Mouse (Mus musculus) heart, embryonic 16.5 days (tissue): ENCODE measurements at regions not wholly inside any gene's neighbourhood (a gene's known extent, or its start where the extent isn't known, plus 50 kb on each side); places are given as distances from the start of the nearest gene placed in this dataset.
A peak's percentile ranks its signal among the peaks of the same experiment; 100 is the strongest.

Experiments used
- ATAC-seq: fragments of 200-750 bp; cut with Nextera tagmentation; replicated peaks from 2 replicates; pipeline ENCODE4 v1.8.0; 2017; ENCODE audit warnings: moderate number of reproducible peaks; ENCODE audit not compliant: insufficient read depth, low FRiP score; ENCODE audit errors: extremely low read depth
- H3K27ac ChIP-seq: fragments of 300-500 bp; sonication (generic); 2 replicates; pipeline ENCODE4 v1.5.1; 2014; ENCODE audit warnings: mild to moderate bottlenecking, low read length, control low read depth, moderate library complexity
- H3K27me3 ChIP-seq: fragments of 300-500 bp; sonication (generic); 2 replicates; pipeline ENCODE4 v1.6.1; 2014; ENCODE audit warnings: low read length, mixed read lengths; ENCODE audit not compliant: control insufficient read depth, insufficient read depth
- H3K36me3 ChIP-seq: fragments of 300-500 bp; sonication (generic); 2 replicates; pipeline ENCODE4 v1.6.1; 2014; ENCODE audit not compliant: control insufficient read depth, insufficient read depth
- H3K4me1 ChIP-seq: fragments of 300-500 bp; sonication (generic); 2 replicates; pipeline ENCODE4 v1.6.1; 2014; ENCODE audit warnings: low read length, mixed read lengths; ENCODE audit not compliant: control insufficient read depth, insufficient read depth
- H3K4me2 ChIP-seq: fragments of 300-500 bp; sonication (generic); 2 replicates; pipeline ENCODE4 v1.6.1; 2014; ENCODE audit warnings: low read depth, mild to moderate bottlenecking, control low read depth, low read length
- H3K4me3 ChIP-seq: fragments of 300-500 bp; sonication (generic); 2 replicates; pipeline ENCODE4 v1.5.1; 2014; ENCODE audit warnings: mild to moderate bottlenecking, control low read depth, low read length
- H3K9ac ChIP-seq: fragments of 300-500 bp; sonication (generic); 2 replicates; pipeline ENCODE4 v1.6.1; 2014; ENCODE audit warnings: low read length, control low read depth
- H3K9me3 ChIP-seq: fragments of 300-500 bp; sonication (generic); replicated peaks from 2 replicates; pipeline ENCODE4 v1.6.1; 2016; ENCODE audit warnings: low read length; ENCODE audit not compliant: control insufficient read depth
- WGBS: fragments of 180-500 bp; shearing (Covaris S2); extraction: QIAGEN DNeasy Blood & Tissue Kit; methylation state at CpG from one replicate; pipeline ENCODE4 v1.1.7; 2014; 5-methylcytosine and 5-hydroxymethylcytosine counted together

DNA sequence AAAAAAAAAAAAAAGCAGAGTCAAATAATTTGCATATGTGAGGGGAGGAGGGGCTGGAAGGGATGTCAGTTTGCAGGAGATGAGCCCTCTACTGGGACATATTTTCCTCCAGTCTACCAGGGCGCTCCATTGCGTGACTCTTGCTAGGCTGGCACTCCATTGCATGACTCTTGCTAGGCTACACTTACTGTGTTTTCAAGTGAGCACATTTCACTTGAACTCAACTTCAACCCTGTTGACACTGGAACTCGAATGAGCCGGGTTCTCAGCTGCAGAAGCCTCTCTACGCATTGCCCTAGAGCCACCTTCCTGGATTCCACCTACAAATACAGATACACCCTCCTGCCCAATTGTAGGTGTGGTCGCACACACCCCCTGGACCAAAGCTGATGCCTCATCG is 131.5 kb upstream of the 3110018I06Rik start:
- no peaks in the 10 kb centered on the region for H3K36me3 ChIP-seq
- no peaks in the 10 kb centered on the region for H3K4me1 ChIP-seq
- 84% methylated on average over 7 of the region's 7 CpGs for WGBS
- no peak overlapping the region for H3K9ac ChIP-seq
- no peak overlapping the region for H3K4me3 ChIP-seq
- no peaks in the 10 kb centered on the region for H3K27me3 ChIP-seq
- H3K9me3 ChIP-seq = no peaks in the 10 kb centered on the region
- ATAC-seq = no peak
- H3K27ac ChIP-seq = no peak overlapping the region
- H3K4me2 ChIP-seq = no peak overlapping the region

DNA sequence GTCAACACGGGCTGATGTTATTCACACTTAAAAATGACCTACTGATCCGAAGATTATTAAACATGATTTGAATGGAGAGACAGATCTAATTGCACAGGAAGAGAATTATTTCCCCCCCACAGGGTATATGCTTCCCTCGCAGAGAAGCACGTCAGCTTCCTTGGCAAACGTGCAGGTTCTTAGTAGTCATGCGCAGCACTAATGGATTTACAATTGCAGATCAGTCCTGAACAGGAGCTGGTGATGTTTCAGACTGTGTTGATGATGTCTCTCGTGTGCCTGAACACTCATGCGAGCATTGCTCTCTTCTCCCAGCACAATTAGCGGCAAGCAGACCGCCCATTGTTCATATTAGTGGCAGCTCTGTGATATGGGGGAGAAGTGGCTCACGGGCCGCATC is 127.9 kb upstream of the 3110018I06Rik start:
- Histone ChIP-seq H3K27me3 (no peaks in the 10 kb centered on the region), H3K4me3 (no peak overlapping the region), H3K4me1 (no peaks in the 10 kb centered on the region), H3K4me2 (no peak overlapping the region), H3K9ac (no peak overlapping the region), H3K9me3 (no peaks in the 10 kb centered on the region), H3K27ac (no peak overlapping the region), H3K36me3 (no peaks in the 10 kb centered on the region)
- 82% methylated on average over 12 of the region's 12 CpGs for whole genome bisulfite sequencing
- ATAC-seq = no peak

GRCm38 (mm10) chr12:107361606-107362005 is 126.8 kb upstream of the 3110018I06Rik start:
- 92% methylated on average over 7 of the region's 7 CpGs for WGBS

GRCm38 (mm10) chr12:107362120-107362519 is 126.3 kb upstream of the 3110018I06Rik start:
- no peaks in the 10 kb centered on the region for H3K27me3 ChIP-seq
- H3K36me3 ChIP-seq = no peaks in the 10 kb centered on the region
- no peak overlapping the region for H3K9ac ChIP-seq
- 67% methylated on average over 10 of the region's 10 CpGs for WGBS
- H3K4me3 ChIP-seq = no peak overlapping the region
- H3K9me3 ChIP-seq = no peaks in the 10 kb centered on the region
- no peaks in the 10 kb centered on the region for H3K4me1 ChIP-seq
- H3K27ac ChIP-seq = no peak overlapping the region; the same call in 1 of the 2 replicates
- ATAC-seq = no peak
- no peak overlapping the region for H3K4me2 ChIP-seq

More at GRCm38 (mm10) chr12:107361606-107362005, 126.8 kb upstream of the 3110018I06Rik start:
- no peak overlapping the region for H3K4me2 ChIP-seq
- no peaks in the 10 kb centered on the region for H3K36me3 ChIP-seq
- no peaks in the 10 kb centered on the region for H3K4me1 ChIP-seq
- H3K9ac ChIP-seq = no peak overlapping the region
- no peaks in the 10 kb centered on the region for H3K27me3 ChIP-seq
- H3K4me3 ChIP-seq = no peak overlapping the region
- H3K27ac ChIP-seq = no peak overlapping the region; the same call in 1 of the 2 replicates
- ATAC-seq = no peak
- no peaks in the 10 kb centered on the region for H3K9me3 ChIP-seq

DNA sequence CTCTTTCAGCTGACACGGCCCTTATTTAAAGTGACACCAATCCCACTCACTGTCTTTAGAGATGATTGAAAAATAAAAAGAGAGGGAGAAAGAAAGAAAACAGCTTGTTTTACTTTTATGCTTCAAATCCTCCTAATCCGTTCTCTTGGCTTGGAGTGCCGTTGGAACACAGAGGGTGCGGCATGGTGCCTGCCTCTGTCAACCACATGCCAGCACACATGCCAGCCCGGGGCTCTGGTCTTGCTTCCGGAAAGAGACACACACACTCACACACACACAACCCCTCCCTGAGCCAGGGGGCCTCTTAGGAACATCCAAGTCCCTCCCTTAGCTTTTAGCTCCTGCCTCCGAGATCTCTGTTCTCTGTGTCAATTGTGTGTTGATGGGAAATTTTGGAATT is 116.2 kb upstream of the 3110018I06Rik start:
- H3K27me3 ChIP-seq = no peaks in the 10 kb centered on the region
- no peak overlapping the region for H3K9ac ChIP-seq
- H3K9me3 ChIP-seq = peaks cover 3% of the 10 kb centered on the region; the same call in 1 of the 2 replicates
- 81% methylated on average over 7 of the region's 7 CpGs for WGBS
- no peaks in the 10 kb centered on the region for H3K4me1 ChIP-seq
- no peak overlapping the region for H3K27ac ChIP-seq
- no peak overlapping the region for H3K4me3 ChIP-seq
- H3K36me3 ChIP-seq = no peaks in the 10 kb centered on the region
- H3K4me2 ChIP-seq = no peak overlapping the region
- no peak for ATAC-seq

DNA sequence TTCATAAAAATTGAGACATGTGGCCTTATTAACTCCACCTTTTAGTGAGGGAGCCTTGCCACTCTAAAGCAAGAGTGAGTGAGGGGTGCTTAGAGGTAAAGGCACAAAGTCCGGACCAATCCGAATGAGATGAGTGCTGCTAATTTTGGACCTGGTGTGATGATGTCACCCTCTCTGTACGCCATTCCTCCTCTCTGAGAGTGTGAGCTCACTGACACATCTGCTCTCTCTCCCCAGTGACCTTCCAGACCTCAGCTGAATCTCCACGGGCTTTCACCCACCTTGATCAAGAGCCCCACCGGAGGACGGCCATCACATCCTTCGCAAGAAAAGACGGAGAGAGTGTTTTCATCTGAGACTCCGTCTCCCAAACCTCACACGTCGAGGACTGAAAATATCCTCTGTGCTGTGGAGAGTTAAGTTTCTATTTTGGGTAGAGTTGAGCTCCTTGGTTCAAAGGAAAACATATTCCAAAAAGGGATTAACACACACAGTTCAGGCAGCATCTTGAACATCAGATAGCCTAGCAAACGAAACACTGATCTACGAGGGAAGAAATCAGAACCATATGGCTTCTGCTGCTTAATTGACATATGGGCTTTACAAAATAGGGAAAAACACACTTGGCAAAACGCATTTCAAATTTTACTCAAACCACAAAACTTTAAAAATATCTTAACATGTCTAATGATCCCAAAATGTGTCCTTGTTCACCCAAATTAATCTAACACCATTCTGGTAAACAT is 96.2 kb upstream of the 3110018I06Rik start:
- Histone ChIP-seq H3K4me3 (0 out of 2 replicates have a peak overlapping the region, but pooled peaks have one; percentile 3), H3K27me3 (no peaks in the 10 kb centered on the region), H3K9me3 (no peaks in the 10 kb centered on the region), H3K9ac (no peak overlapping the region), H3K27ac (no peak overlapping the region; the same call in 1 of the 2 replicates), H3K4me1 (no peaks in the 10 kb centered on the region), H3K4me2 (peak overlapping the region; percentile 49), H3K36me3 (no peaks in the 10 kb centered on the region)
- ATAC-seq = peak; percentile 67
- WGBS = 42% methylated on average over 14 of the region's 14 CpGs

- Histone ChIP-seq H3K9me3 (no peaks in the 10 kb centered on the region), H3K27ac (no peak overlapping the region), H3K36me3 (no peaks in the 10 kb centered on the region), H3K9ac (no peak overlapping the region), H3K4me1 (no peaks in the 10 kb centered on the region), H3K4me3 (no peak overlapping the region), H3K4me2 (no peak overlapping the region), H3K27me3 (no peaks in the 10 kb centered on the region)
- WGBS = 70% methylated on average over 1 of the region's 1 CpGs
- ATAC-seq = no peak
These were observed 94.0 kb upstream of the 3110018I06Rik start for GRCm38 (mm10) chr12:107394467-107394866.

DNA sequence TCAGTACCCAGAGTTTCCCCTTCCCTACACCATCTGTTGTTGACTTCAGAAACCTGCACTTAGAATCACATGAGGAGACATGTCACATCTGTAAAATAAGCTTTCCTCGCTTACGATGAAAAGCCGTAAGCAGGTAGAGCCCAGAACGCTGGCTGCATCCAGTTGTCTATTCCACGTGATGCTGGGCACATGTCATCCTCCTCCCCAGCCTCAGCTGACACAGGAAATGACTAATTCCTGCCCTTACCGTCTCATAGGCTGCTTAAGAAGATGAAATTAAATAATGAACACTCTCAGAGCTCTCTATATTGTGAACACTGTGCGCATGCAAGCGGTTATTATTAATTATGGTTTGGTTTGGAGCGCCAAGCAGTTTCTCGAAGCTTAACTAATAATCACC is 83.6 kb upstream of the 3110018I06Rik start:
- Histone ChIP-seq H3K27me3 (no peaks in the 10 kb centered on the region), H3K9me3 (no peaks in the 10 kb centered on the region), H3K4me3 (no peak overlapping the region), H3K36me3 (no peaks in the 10 kb centered on the region), H3K4me1 (no peaks in the 10 kb centered on the region), H3K4me2 (no peak overlapping the region), H3K9ac (no peak overlapping the region), H3K27ac (no peak overlapping the region)
- no peak for ATAC-seq
- WGBS = 77% methylated on average over 10 of the region's 10 CpGs

GRCm38 (mm10) chr12:107423923-107424322 is 64.5 kb upstream of the 3110018I06Rik start:
- Histone ChIP-seq H3K4me2 (no peak overlapping the region), H3K9ac (no peak overlapping the region), H3K9me3 (no peaks in the 10 kb centered on the region), H3K36me3 (no peaks in the 10 kb centered on the region), H3K27ac (no peak overlapping the region), H3K4me1 (no peaks in the 10 kb centered on the region), H3K4me3 (no peak overlapping the region), H3K27me3 (no peaks in the 10 kb centered on the region)
- ATAC-seq = no peak
- WGBS = 71% methylated on average over 7 of the region's 7 CpGs
